Mouse (Mus musculus) gastrocnemius, postnatal 10 days (tissue): ENCODE measurements around the gene Gm49358. TPM values are rescaled to one million over a fixed set of nuclear protein-coding genes. Genes with fewer than 3 reads are reported as not detected.

Source experiments
- DNase-seq: peaks from one replicate; pipeline ENCODE4 v3.0.0; 2021; ENCODE audit warnings: mixed read lengths
- total RNA-seq, 2 experiments: library from RNA; stranded (reverse); gene quantifications; 2 replicates each; pipeline ENCODE4 v1.2.3; 2021

Gm49358 gene
- total RNA-seq, 2 experiments from 2014 or later, result 6.6 to 10.8 TPM

GRCm38 (mm10) chr10:86778398-86779116 is 14.8 kb downstream of the Gm49358 start, which contains the start of gene Nt5dc3:
Nt5dc3 (plus strand) TSS chr10:86779005.
- peak; percentile 93 for DNase-seq

GRCm38 (mm10) chr10:86779117-86779755 is 15.5 kb downstream of the Gm49358 start:
- DNase-seq, result peak; percentile 39

- no peak for DNase-seq
Measured at GRCm38 (mm10) chr10:86779816-86780500, 16.2 kb downstream of the Gm49358 start.

- no peak for DNase-seq
Measured at GRCm38 (mm10) chr10:86781641-86782040, 17.9 kb downstream of the Gm49358 start.

- no peak for DNase-seq
Measured at GRCm38 (mm10) chr10:86782656-86783055, 18.9 kb downstream of the Gm49358 start.

GRCm38 (mm10) chr10:86783561-86783960 is 19.8 kb downstream of the Gm49358 start:
- no peak for DNase-seq

GRCm38 (mm10) chr10:86784126-86784675 is 20.4 kb downstream of the Gm49358 start:
- no peak for DNase-seq

GRCm38 (mm10) chr10:86785396-86785795 is 21.6 kb downstream of the Gm49358 start:
- DNase-seq, result no peak

GRCm38 (mm10) chr10:86786083-86786482 is 22.3 kb downstream of the Gm49358 start:
- DNase-seq, result no peak

- no peak for DNase-seq
Measured at GRCm38 (mm10) chr10:86788193-86788592, 24.4 kb downstream of the Gm49358 start.

- DNase-seq, result no peak
Measured at GRCm38 (mm10) chr10:86789146-86789672, 25.4 kb downstream of the Gm49358 start.

- no peak for DNase-seq
Measured at GRCm38 (mm10) chr10:86791507-86792184, 27.9 kb downstream of the Gm49358 start.

- no peak for DNase-seq
Measured at GRCm38 (mm10) chr10:86793509-86793951, 29.8 kb downstream of the Gm49358 start.

GRCm38 (mm10) chr10:86794196-86794595 is 30.4 kb downstream of the Gm49358 start:
- no peak for DNase-seq

GRCm38 (mm10) chr10:86794794-86795535 is 31.2 kb downstream of the Gm49358 start:
- DNase-seq, result no peak

- DNase-seq, result no peak
Measured at GRCm38 (mm10) chr10:86796073-86796741, 32.4 kb downstream of the Gm49358 start.

GRCm38 (mm10) chr10:86807362-86807761 is 43.6 kb downstream of the Gm49358 start:
- DNase-seq, result no peak

- DNase-seq, result no peak
Measured at GRCm38 (mm10) chr10:86808013-86808758, 44.4 kb downstream of the Gm49358 start.

GRCm38 (mm10) chr10:86810000-86810399 is 46.2 kb downstream of the Gm49358 start:
- no peak for DNase-seq

GRCm38 (mm10) chr10:86810612-86811011 is 46.8 kb downstream of the Gm49358 start:
- DNase-seq, result no peak
